Mouse (Mus musculus): ENCODE measurements around the gene Ccdc14. TPM values are rescaled to one million over a fixed set of nuclear protein-coding genes. Genes with fewer than 3 reads are reported as not detected.

Gene Ccdc14
- polyA plus RNA-seq (2012; fragmentation: generic; extraction: Trizol) = 1 to 10 TPM in 1 of 2 experiments, under 1 TPM in 1; 0.19 to 1.9 TPM

DNA sequence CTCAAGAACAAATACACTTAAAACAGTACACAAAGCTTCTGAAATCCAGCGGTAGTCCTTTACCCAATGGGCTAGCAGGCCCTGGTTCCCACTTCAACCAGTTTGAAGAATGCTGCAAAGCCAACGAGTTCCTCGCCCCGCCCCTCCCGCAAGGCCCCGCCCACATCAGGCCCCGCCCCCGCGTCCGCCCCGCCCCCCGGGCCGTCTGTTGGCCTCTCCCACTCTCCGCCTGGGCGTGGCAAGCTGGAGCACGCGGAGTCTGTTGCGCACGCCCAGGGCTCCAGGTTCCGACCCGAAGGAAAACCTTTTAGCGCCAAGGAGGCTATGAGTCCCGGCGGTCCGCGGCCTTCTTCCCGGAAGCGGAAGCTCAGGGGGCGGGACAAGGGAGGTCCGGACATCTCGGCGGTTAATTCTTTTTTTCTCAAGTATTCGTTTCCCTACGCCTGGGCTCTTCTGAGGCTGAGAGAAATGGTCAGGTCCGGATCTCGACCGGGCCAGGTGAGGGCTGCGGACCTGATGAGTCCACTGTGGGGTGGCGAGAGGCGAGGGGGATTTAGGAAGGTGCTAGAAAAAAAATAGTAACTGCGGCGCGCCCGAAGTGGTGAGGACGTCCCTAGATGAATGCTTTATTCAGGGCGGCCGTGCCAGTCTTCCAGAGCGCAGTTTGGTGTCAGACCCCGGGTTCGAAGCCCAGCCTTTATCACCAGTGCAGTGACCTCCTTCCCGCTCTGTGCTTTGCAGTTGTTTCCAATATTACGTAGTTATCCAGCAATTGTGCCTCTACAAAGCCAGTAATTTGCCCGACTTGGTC is at the start of gene Ccdc14:
Gene Ccdc14, plus strand, starts transcription at position 283 of the 811 bp plus-strand sequence.

DNA sequence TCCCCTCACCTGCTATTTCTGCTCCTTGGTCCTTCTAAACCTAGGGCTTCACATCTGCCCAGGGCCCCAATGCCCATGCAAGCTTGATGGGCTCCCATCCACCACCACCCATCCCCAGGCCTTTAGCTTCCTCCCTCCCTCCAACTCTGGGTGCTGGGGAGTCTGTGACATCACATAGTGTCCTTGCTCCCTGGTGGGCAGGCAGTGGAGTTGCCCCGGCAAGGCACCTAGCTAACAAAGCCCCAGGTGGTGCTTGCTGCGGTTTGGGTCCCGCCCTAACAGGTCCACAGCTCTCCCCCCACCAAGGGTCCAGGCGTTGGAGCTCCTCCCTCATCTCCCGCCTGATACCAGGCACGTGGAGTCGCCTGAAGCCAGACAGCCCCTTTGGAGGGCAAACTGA is 40.8 kb upstream of the Ccdc14 start, which contains the start of gene Ropn1:
Gene Ropn1, plus strand, starts transcription at position 301 of the 400 bp plus-strand sequence.

DNA sequence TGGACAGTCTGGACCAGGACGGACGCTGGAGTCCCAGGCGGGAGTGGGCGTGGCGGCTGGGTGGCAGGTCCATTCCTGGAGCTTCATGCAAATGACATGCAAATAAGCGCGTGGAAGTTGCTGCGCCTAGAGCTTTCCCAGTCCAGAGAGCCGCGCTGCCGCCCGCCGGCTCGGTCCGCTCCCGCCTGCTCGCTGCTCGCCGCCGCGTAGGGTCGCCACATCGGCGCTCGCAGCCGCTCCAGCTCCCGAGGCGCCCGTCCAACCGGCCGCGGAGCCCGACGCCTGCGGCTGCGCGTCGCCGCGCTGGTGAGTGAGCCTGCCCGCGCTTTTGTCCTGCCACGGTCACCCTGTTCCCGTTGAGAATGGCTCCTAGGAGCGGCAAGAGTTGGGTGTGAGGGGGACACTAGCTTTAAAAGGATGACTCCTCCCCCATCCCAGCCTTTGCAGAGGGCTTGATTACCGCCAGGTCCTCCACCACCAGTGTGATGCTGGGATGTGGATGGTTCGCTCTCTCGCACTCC is 54.7 kb downstream of the Ccdc14 start, which contains the start of gene Mylk:
Gene Mylk, plus strand, starts transcription at position 146 of the 521 bp plus-strand sequence.

Other genes starting within 250 kb of the Ccdc14 start
- gene Kalrn, start 117.1 kb upstream of the Ccdc14 start, polyA plus RNA-seq (2012; fragmentation: generic; extraction: Trizol) = 10 to 100 TPM in 1 of 2 experiments, 1 to 10 TPM in 1; 2.0 to 30.8 TPM
- gene Ropn1, start 40.7 kb upstream of the Ccdc14 start, polyA plus RNA-seq (2012; fragmentation: generic; extraction: Trizol) = not detected
- 10 to 100 TPM in 1 of 2 experiments, under 1 TPM in 1; 0.42 to 15.5 TPM for gene Mylk, start 54.6 kb downstream of the Ccdc14 start, polyA plus RNA-seq (2012; fragmentation: generic; extraction: Trizol)